Mouse (Mus musculus): ENCODE data around the gene Ocel1. TPM values are rescaled to one million over a fixed set of nuclear protein-coding genes. Genes with fewer than 3 reads are reported as not detected.

Ocel1 gene
- total and polyA plus RNA-seq, 3 experiments: 4.8 to 7.4 (median 7.1) TPM

DNA sequence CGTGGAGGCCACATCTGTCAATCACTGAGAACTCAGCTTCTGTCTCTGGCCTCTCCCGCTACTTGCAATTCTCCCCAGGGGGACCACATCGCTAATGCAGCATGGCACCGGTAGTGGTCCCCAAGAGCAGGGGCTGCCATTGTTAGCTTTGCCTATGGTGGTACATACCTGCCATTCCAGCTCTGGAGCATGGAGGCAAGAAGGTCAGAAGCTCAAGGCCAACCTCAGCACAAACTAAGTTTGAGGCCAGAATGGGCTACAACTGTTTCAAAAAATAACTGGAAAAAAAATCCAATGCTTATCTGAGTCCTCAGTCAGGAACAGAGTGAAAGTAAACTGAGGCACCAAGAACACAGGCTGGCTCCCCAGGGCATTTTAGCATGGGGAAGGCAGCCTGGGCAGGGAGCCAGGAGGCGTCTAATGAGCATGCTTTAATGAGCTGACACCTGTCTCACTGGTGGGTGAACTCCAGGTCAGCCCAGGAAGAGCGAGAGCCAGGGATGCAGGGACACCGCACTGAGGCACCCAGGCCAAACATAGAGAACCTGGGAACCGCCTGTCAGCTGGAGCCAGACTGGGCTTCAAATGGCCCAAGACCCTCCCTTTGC, 5.4 kb downstream of the Ocel1 start:
- no peak for DNase-seq (ENCODE audit: extremely low read depth)
- no peak overlapping the region for H3K4me3 ChIP-seq (replicated peaks in 1 of 3; ENCODE audit: low read depth in 2 of 3, low read length in 2 of 3, poor library complexity in 1 of 3)
- H3K36me3 ChIP-seq (replicated peaks in 1 of 2; ENCODE audit: control insufficient read depth in 1 of 2, insufficient read depth in 1 of 2, low read length in 1 of 2): peaks cover 21 to 63% of the 10 kb centered on the region in 2 experiments
- dilution Hi-C loops (cut with MboI; ENCODE audit: extremely low pct_ligation_motif_present, extremely low pct_unique_long_range_greater_than_20kb, low sequenced_read_pairs): no loop called here
- H3K27me3 ChIP-seq (replicated peaks): no peaks in the 10 kb centered on the region
- H3K4me2 ChIP-seq (ENCODE audit: insufficient read depth, low read depth, poor library complexity, severe bottlenecking): no peak overlapping the region
- in situ Hi-C loops (cut with MboI; ENCODE audit: low pct_ligation_motif_present, low pct_unique_long_range_greater_than_20kb, low sequenced_read_pairs): no loop called here
- peaks cover 17 to 52% of the 10 kb centered on the region in 2 experiments for H3K4me1 ChIP-seq (ENCODE audit: control insufficient read depth in 1 of 2, insufficient read depth in 2 of 2)
- no peak for TF ChIP-seq JUND (conservative IDR thresholded peaks at IDR 0.05; ENCODE audit: low read depth, low read length)
- TF ChIP-seq TBP (conservative IDR thresholded peaks at IDR 0.05; ENCODE audit: low read depth, low read length): no peak
- no peak for TF ChIP-seq MAZ (IDR thresholded peaks at IDR 0.05; ENCODE audit: low read depth, low read length)
- no peak for TF ChIP-seq ETS1 (conservative IDR thresholded peaks at IDR 0.05; ENCODE audit: low read depth, low read length)
- no peak for TF ChIP-seq CHD2 (IDR thresholded peaks at IDR 0.05; ENCODE audit: low read length)
- no peak for TF ChIP-seq EP300 (IDR thresholded peaks at IDR 0.05; ENCODE audit: low read length)
- no peak overlapping the region for H3K27ac ChIP-seq (ENCODE audit: insufficient read depth, low read depth)
- H3K9ac ChIP-seq (ENCODE audit: insufficient read depth, low read depth): no peak overlapping the region
- peaks cover 9% of the 10 kb centered on the region for H3K9me3 ChIP-seq (replicated peaks; ENCODE audit: low read length)
- H3K79me2 ChIP-seq (replicated peaks; ENCODE audit: control insufficient read depth, extremely low read depth, insufficient read depth, poor library complexity, severe bottlenecking): no peaks in the 10 kb centered on the region

DNA sequence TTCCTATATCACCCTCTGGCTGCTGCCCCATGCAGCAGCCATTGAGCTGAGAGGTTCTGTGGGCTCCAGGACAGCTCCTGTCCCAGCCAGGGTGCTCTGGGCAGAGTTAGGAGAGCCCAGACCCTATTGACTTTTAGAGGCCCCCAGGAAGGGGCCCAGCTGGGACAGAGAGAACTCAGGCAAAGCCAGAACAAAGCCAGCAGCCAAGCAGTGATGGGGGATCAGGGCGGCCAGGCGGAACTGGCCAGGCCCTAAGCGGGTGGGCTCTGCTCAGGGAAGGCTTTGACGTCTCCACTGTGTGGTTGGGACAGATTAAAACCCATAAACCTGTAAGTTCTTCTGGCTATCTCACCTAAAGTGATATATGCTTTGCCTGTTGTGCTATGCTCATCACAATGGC, 7.9 kb downstream of the Ocel1 start:
- dilution Hi-C loops (cut with MboI; ENCODE audit: extremely low pct_ligation_motif_present, extremely low pct_unique_long_range_greater_than_20kb, low sequenced_read_pairs): no loop called here
- Histone ChIP-seq H3K36me3 (replicated peaks in 1 of 2; ENCODE audit: control insufficient read depth in 1 of 2, insufficient read depth in 1 of 2, low read length in 1 of 2) (peaks cover 21 to 46% of the 10 kb centered on the region in 2 experiments), H3K9me3 (replicated peaks; ENCODE audit: low read length) (peaks cover 9% of the 10 kb centered on the region), H3K79me2 (replicated peaks; ENCODE audit: control insufficient read depth, extremely low read depth, insufficient read depth, poor library complexity, severe bottlenecking) (no peaks in the 10 kb centered on the region), H3K4me2 (ENCODE audit: insufficient read depth, low read depth, poor library complexity, severe bottlenecking) (no peak overlapping the region), H3K27me3 (replicated peaks) (no peaks in the 10 kb centered on the region), H3K9ac (ENCODE audit: insufficient read depth, low read depth) (no peak overlapping the region), H3K4me1 (ENCODE audit: control insufficient read depth in 1 of 2, insufficient read depth in 2 of 2) (peaks cover 15 to 55% of the 10 kb centered on the region in 2 experiments), H3K4me3 (replicated peaks in 1 of 3; ENCODE audit: low read depth in 2 of 3, low read length in 2 of 3, poor library complexity in 1 of 3) (no peak overlapping the region), H3K27ac (ENCODE audit: insufficient read depth, low read depth) (no peak overlapping the region)
- in situ Hi-C loops (cut with MboI; ENCODE audit: low pct_ligation_motif_present, low pct_unique_long_range_greater_than_20kb, low sequenced_read_pairs): no loop called here
- DNase-seq (ENCODE audit: extremely low read depth): no peak
- TF ChIP-seq USF1 (IDR thresholded peaks at IDR 0.05; ENCODE audit: low read depth, low read length) (no peak), SIN3A (IDR thresholded peaks at IDR 0.05; ENCODE audit: low read length) (no peak), HCFC1 (IDR thresholded peaks at IDR 0.05; ENCODE audit: low read depth, low read length) (no peak), POLR2AphosphoS2 (IDR thresholded peaks at IDR 0.05; ENCODE audit: low read depth, low read length) (no peak), SMC3 (IDR thresholded peaks at IDR 0.05; ENCODE audit: low read depth, low read length) (no peak), NELFE (IDR thresholded peaks at IDR 0.05; ENCODE audit: low read depth, low read length) (no peak), RAD21 (IDR thresholded peaks at IDR 0.05; ENCODE audit: low read depth, low read length) (no peak), CHD2 (IDR thresholded peaks at IDR 0.05; ENCODE audit: low read length) (no peak), JUND (conservative IDR thresholded peaks at IDR 0.05; ENCODE audit: low read depth, low read length) (no peak), CTCF (conservative IDR thresholded peaks at IDR 0.05 in 1 of 2, IDR thresholded peaks at IDR 0.05 in 1 of 2; ENCODE audit: low read depth in 2 of 2, low read length in 2 of 2) (no peak), ZNF384 (IDR thresholded peaks at IDR 0.05; ENCODE audit: low read depth, low read length) (no peak), ZKSCAN1 (IDR thresholded peaks at IDR 0.05; ENCODE audit: borderline replicate concordance, low read depth, low read length) (no peak), MXI1 (IDR thresholded peaks at IDR 0.05; ENCODE audit: low read depth, low read length) (no peak), RCOR1 (conservative IDR thresholded peaks at IDR 0.05; ENCODE audit: low read depth, low read length) (no peak), POLR2A (IDR thresholded peaks at IDR 0.05; ENCODE audit: low read depth, low read length) (no peak)
